Mouse (Mus musculus) adipocyte (in vitro differentiated cells): Measurements from ENCODE around the gene Gsap.
"Not testable (repeated sequence)": the region's sequence is repeated elsewhere in the genome, so short reads cannot be mapped to it uniquely, and the experiment has no call there.

ENCODE experiments used
- DNase-seq: peaks from one replicate; pipeline ENCODE4 v3.0.0-alpha.2; 2016; ENCODE audit warnings: low spot score

The Gsap gene

DNA sequence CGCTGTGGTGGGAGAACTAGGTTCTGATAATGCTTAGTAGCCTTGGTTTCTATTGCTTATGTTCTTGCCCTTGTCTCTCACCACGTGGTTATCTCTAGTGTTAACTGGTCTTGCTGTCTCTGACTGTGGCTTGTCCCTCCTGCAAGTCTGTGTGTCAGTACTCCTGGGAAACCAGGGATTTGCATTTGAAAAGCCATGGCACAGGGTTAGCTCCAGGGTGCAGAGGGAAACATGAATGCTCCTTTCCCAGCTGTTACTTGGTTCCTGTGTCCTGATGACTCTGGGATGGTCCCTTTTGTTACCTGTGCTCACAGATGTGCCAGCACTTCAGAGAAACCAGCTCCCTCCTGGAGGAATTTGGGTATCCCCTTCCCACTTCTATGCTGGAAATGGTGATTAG lies 3.0 kb upstream of the Gsap start:
- not testable (repeated sequence) for DNase-seq

- no peak for DNase-seq
Measured at GRCm38 (mm10) chr5:21186821-21187220, 766 bp downstream of the Gsap start.

DNA sequence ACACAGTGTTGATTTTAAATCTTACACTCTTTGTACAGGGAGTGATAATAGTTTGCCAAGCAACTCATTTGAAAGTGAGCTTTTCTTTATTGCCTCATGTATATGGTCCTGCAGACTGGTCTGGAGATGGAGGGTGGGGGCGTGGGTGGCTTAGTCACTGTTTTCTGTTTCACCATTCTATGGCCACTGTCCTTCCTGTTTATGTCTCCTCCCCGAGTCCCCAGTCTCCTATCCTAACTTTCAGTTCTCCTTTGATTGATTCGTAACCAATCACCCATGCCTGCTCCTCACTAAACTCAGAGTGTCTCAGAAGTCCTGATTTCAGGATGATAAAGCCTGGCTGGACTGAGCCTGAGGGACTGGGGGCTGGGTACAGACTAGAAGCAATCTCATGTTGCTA lies 2.4 kb downstream of the Gsap start:
- DNase-seq = no peak

- DNase-seq = peak; percentile 29
Measured at GRCm38 (mm10) chr5:21189036-21189435, 3.0 kb downstream of the Gsap start.

- no peak for DNase-seq
Measured at GRCm38 (mm10) chr5:21189460-21189859, 3.4 kb downstream of the Gsap start.

DNA sequence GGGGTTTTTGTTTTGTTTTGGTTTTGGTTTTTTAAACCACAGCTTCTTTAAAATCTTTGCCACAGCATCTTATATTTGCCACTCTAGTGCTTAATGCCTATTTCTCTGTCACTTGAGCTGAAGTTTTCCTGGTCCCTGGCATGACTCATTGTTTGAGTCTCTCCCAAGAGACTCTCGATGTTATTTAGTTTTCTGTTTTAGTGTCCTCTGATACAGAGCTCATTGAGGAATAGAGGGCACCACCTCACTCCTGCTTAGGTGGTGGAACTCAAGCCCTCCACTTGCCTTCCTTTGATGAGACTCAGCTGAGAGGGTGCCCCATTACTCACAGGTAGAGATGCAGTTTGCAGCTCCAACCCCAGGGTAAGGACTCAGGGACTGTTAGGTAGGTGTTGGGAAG lies 17.4 kb downstream of the Gsap start:
- no peak for DNase-seq

DNA sequence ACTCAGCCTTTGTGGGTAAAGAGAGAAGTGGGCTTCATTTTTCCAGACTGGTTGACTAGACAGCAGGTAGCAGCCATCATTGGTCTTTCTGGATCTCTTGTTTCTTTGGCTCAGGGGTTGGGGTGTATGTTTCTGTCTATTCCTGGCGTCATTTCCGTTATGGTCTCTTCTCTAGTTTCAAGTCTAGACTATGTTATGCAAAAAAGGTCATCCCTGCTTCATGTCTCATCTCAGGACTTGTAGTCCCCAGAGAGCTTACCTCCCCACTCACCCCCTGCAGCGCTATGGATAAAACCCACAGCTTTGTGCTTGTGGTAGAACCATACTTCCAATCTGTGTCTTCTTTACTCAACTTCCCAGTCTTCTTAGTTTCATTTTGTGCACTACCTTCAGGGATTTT lies 18.1 kb downstream of the Gsap start:
- no peak for DNase-seq

DNA sequence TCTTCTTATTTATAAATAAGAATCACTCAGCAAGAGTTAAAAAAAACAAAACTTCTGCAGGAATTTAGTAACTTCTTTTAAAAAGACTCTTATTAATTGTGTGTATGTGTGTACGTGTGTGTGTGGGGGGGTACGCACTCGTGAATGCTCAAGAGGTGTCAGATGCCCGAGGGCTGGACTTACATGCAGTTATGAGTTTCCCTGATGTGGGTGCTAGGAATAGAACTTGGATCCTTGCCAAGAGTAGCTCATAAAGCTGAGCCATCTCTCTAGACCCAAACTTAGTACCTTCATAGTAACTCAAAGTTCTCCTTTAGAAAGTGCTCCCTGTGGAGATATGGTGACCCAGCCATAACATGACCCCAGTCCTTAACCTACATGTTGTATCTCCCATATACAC lies 20.0 kb downstream of the Gsap start:
- no peak for DNase-seq

- DNase-seq = no peak
Measured at GRCm38 (mm10) chr5:21211406-21211805, 25.4 kb downstream of the Gsap start.

- DNase-seq = no peak
Measured at GRCm38 (mm10) chr5:21212933-21213332, 26.9 kb downstream of the Gsap start.

DNA sequence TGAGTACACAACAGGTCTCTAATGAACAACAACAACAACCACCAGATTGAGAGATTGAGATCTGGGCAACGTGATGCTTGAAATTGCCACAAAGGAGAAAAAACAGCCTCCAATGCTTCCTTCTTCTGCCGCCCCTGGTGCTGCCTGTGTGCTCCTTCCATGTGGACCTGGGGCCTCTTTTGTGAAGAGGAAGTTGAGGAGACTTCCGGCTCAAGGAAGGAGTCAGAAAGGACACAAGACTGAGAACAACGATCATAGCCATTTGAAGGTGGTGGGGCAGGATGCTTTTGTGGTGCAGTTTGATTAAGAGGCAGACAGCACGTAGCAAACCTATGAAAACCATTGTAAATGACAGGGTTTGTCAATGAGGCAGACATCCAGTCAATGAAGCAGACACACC lies 27.7 kb downstream of the Gsap start:
- no peak for DNase-seq

DNA sequence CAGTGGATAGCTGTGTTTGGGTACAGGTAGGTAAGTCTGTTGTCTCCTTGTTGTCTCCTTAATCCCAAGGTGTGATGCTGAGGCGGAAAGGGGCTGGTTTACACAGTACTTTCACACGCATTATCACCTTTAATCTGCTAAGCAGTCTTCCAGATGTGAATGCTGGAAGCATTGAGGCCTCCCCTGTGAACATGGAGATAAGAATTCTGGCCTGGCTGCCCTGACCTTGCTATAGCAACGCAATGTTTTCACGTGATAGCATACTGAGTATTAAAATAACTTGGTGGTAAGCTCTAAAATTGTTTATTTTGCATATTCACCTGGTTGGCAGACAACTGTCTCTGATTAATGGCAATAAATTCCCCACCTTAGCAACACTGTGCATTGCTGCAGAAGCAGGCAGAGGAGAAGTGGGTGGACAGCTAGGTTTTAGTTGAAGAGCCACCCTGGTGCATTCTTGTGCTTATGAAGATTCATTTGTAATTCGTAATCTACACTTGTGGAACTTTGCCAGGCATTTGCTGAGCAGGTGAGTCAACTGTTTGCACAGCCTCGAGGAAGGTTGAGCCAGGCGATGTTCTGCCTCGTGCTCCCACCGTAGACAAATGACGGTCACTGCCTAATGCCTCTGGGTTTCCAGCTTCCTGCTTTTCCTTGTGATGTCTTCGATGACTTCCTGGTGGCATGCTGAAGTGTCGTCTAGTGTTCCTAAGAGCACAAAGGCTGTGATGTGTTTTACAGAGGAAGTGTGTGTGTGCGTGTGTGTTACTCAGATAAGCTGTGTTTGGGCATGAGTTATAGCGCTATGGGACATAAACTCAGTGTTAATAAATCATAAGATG lies 31.6 kb downstream of the Gsap start:
- no peak for DNase-seq

DNA sequence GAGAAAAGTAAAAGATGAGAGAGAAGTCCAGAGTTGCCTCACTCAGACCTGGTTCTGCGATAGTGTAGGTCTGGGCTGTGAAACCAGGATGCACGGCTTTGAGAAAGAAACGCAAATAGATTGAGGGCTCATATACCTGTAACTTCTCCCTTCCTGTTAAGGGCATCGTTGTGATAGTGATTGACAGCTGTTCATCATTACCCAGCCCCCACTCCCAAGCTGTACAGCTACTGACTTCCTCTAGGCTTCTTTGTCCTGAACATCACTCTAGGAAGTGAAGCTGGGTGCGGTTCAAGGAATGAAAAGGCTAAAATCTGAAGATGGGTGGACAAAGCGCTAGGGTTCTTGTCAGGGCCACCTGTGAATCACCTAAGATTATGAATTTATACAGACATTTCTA lies 46.8 kb downstream of the Gsap start:
- no peak for DNase-seq

DNA sequence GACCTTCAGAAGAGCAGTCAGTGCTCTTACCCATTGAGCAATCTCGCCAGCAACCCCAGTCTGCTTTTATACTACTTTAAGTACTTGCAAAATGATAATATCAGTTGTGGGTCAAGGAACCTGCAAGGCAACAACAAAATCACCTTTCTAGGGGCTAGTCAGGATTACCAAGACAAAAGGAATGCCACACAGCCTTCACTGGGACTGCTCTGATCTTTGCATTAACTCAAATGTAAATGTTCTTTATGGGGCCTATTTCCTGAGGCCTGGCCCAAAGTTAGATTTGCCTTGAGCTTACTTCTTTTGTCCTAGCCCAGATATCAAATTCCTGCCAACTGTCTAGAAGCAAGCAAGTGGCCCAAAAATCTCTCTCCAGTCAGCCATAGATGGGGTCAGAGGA lies 58.5 kb downstream of the Gsap start:
- DNase-seq = no peak

DNA sequence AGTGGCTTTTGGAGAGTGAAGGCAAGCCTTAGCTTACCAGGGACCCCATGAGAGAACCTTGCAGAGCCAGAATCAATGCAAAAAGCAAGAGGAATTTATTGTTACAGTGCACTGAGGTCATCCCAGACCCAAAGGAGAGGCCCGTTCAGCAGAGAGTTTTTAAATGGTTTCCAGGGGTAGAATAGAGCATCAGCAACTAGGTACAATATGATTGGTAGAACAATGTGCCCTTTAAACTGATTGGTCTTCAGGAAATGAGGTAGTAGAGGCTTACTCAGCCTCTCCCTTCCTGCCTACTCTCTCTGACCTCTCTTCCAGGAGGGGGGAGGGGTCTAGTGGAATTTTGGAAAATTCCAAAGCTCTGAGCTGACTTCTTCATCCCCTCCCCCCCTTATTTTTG lies 59.2 kb downstream of the Gsap start:
- DNase-seq = no peak

GRCm38 (mm10) chr5:21246794-21247193 lies 60.7 kb downstream of the Gsap start:
- no peak for DNase-seq

DNA sequence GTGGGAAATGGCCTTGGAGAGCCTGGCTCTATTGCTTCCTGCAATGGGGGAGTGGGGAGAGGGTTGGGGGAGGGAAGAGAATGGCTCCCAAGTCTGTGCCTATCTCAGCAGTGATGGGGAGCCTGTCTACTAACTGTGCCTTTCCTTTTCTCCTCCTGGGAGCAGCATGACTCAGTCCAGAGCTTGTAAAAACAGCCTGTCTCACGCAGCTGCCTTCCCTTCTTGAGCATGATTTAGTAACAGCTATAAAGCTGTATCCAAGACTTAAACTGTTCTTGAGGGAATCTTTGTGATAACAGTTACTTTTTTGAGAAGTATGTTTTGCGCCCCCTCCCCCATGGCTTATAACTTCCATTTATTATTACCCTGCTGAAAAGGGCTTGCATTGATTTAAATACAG lies 61.9 kb downstream of the Gsap start:
- no peak for DNase-seq

DNA sequence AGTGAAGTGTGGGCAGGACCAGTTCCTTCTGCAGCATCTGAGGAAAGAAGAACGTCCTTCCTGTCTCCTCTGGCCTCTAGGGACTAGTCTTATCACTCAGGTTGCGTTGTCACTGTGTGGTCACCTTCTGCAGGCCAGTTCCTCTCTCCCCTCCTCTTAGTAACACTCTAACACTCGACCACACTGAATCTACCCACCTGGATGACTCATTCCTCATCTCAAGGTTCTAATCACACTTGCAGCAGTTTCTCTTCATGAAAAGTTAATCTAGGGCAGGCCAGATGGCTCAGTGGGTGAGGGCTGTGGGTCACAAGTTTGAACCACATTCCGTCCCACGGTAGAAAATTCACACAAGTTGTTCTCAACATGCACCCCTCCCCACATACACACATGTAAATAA lies 62.8 kb downstream of the Gsap start:
- DNase-seq = no peak

DNA sequence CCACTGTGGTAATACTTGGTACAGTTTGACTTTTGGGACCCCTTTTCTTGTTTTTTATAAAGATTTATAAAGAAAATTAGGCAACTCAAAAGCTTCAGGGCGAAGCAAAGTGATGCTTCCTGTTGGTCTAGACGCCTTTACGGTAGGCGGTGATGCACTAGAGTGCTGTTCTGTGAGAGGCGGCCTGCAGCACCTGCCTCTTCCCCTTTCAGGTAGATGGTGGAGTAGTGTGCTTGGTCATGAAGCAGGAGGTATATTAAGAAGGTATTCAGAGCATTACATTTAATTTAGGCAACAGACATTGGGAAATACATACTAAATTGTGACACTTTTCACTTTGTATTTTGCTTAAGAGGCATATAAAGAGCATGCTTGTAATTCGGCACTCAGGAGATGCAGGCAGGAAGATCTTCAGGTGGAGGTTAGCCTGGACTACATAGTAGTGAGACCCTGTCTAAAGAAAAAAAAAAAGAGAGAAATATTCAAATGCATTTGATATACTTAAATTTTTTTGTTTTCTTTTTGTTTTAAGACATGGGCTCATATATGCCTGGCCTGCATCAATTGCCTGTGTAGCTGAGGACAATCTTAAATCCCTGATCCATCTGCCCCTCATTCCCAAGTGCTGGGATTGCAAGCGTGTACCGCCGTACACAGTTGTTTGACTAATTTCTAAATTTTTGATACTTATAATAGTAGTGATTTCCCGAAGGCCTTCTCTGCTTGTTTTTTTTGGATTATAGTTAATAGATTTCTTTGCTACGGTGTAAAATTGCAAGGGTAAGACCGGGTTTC lies 68.9 kb downstream of the Gsap start:
- DNase-seq = no peak

GRCm38 (mm10) chr5:21255551-21256132 lies 69.6 kb downstream of the Gsap start:
- DNase-seq = no peak

DNA sequence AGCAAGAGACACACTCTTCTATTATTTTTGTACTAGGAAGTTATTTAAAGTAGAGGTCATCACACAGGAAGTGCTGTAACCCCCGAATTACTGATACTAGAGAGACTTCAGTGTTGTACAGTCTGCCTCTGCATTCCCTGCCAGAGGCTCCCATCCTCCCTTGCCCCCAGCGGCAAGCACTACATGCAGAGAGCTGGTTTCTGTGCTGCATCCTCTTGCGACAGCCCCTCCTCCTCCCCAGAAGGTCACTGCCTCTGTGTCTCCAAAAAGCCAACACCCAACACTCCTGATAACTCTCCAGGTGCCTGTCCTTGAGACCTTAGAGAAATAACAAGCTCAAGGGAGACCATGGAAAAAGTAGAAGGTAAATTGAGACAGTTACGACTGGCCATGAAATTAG lies 71.1 kb downstream of the Gsap start:
- DNase-seq = no peak

GRCm38 (mm10) chr5:21257806-21258205 lies 71.8 kb downstream of the Gsap start:
- DNase-seq = no peak

GRCm38 (mm10) chr5:21260746-21261145 lies 74.7 kb downstream of the Gsap start:
- no peak for DNase-seq
